Mouse (Mus musculus) liver, embryonic 13.5 days (tissue): ENCODE results near the gene Phgr1. TPM values are rescaled to one million over a fixed set of nuclear protein-coding genes. Genes with fewer than 3 reads are reported as not detected.

Experiments used
- ATAC-seq: fragments of 200-750 bp; cut with Nextera tagmentation; 2 replicates; pipeline ENCODE4 v1.8.0; 2017; ENCODE audit warnings: low read depth, mild to moderate bottlenecking, moderate number of reproducible peaks, moderate library complexity
- DNase-seq: peaks from one replicate; pipeline ENCODE4 v3.0.0; 2022
- H3K27ac ChIP-seq: fragments of 300-500 bp; sonication (generic); 2 replicates; pipeline ENCODE4 v1.5.1; 2015; ENCODE audit warnings: moderate library complexity, mild to moderate bottlenecking, inconsistent platforms
- H3K27me3 ChIP-seq: fragments of 300-500 bp; sonication (generic); 2 replicates; pipeline ENCODE4 v1.6.1; 2015; ENCODE audit warnings: mild to moderate bottlenecking, inconsistent platforms
- H3K36me3 ChIP-seq: fragments of 300-500 bp; sonication (generic); 2 replicates; pipeline ENCODE4 v1.6.1; 2015; ENCODE audit warnings: mild to moderate bottlenecking, inconsistent platforms
- H3K4me1 ChIP-seq: fragments of 300-500 bp; sonication (generic); replicated peaks from 2 replicates; pipeline ENCODE4 v1.6.1; 2015; ENCODE audit warnings: inconsistent platforms
- H3K4me2 ChIP-seq: fragments of 300-500 bp; sonication (generic); 2 replicates; pipeline ENCODE4 v1.6.1; 2015; ENCODE audit warnings: inconsistent platforms, mild to moderate bottlenecking, moderate library complexity
- H3K4me3 ChIP-seq: fragments of 300-500 bp; sonication (generic); replicated peaks from 2 replicates; pipeline ENCODE4 v1.5.1; 2015; ENCODE audit warnings: mild to moderate bottlenecking, inconsistent platforms
- H3K9ac ChIP-seq: fragments of 300-500 bp; sonication (generic); 2 replicates; pipeline ENCODE4 v1.6.1; 2015; ENCODE audit warnings: mild to moderate bottlenecking, inconsistent platforms
- H3K9me3 ChIP-seq: fragments of 300-500 bp; sonication (generic); replicated peaks from 2 replicates; pipeline ENCODE4 v1.6.1; 2016; ENCODE audit warnings: inconsistent platforms
- WGBS: fragments of 180-500 bp; shearing (Covaris S2); methylation state at CpG from one replicate; pipeline ENCODE4 v1.1.7; 2015; ENCODE audit not compliant: insufficient replicate concordance; 5-methylcytosine and 5-hydroxymethylcytosine counted together
- polyA plus RNA-seq: library from polyadenylated mRNA; unstranded; fragments of >200 nt; fragmentation: Nextera tagmentation; extraction: Ambion mirVana; gene quantifications from 2 replicates; pipeline ENCODE4 v1.2.1, GENCODE M21; 2015

Phgr1 gene
- polyA plus RNA-seq, 1 experiment from 2014 or later, result not detected

GRCm38 (mm10) chr2:118779504-118780480 is 7.2 kb downstream of the Phgr1 start, which contains the start of gene Disp2:
Gene Disp2 (plus strand): TSS chr2:118779719.
- H3K9me3 ChIP-seq, result no peaks in the 10 kb centered on the region
- peak within 1 kb of the TSS; percentile 60 for H3K4me2 ChIP-seq
- peak within 1 kb of the TSS; percentile 38 for H3K4me3 ChIP-seq
- no peak within 1 kb of the TSS for H3K27ac ChIP-seq
- ATAC-seq (peak; percentile 80), DNase-seq (peak; percentile 75)
- peaks cover 22% of the 10 kb centered on the region for H3K4me1 ChIP-seq
- no peaks in the 10 kb centered on the region for H3K36me3 ChIP-seq
- peaks cover 39% of the 10 kb centered on the region for H3K27me3 ChIP-seq
- 12% methylated on average over 39 of the region's 39 CpGs for WGBS
- no peak within 1 kb of the TSS for H3K9ac ChIP-seq

GRCm38 (mm10) chr2:118781115-118781514 is 8.5 kb downstream of the Phgr1 start:
- no peak overlapping the region for H3K9ac ChIP-seq
- WGBS, result 50% methylated on average over 1 of the region's 1 CpGs
- peaks cover 27% of the 10 kb centered on the region for H3K4me1 ChIP-seq
- ATAC-seq (no peak), DNase-seq (no peak)
- no peaks in the 10 kb centered on the region for H3K9me3 ChIP-seq
- H3K27ac ChIP-seq, result no peak overlapping the region
- H3K4me3 ChIP-seq, result no peak overlapping the region
- no peak overlapping the region for H3K4me2 ChIP-seq
- H3K36me3 ChIP-seq, result no peaks in the 10 kb centered on the region
- H3K27me3 ChIP-seq, result peaks cover 49% of the 10 kb centered on the region

- Histone ChIP-seq H3K4me2 (no peak overlapping the region), H3K4me1 (peaks cover 39% of the 10 kb centered on the region), H3K9me3 (no peaks in the 10 kb centered on the region), H3K36me3 (no peaks in the 10 kb centered on the region), H3K27me3 (peaks cover 49% of the 10 kb centered on the region), H3K9ac (no peak overlapping the region), H3K4me3 (no peak overlapping the region), H3K27ac (no peak overlapping the region)
- no peak for ATAC-seq
- no peak for DNase-seq
- 20% methylated on average over 4 of the region's 4 CpGs for WGBS
These were observed 9.7 kb downstream of the Phgr1 start for GRCm38 (mm10) chr2:118782303-118782702.

- Histone ChIP-seq H3K36me3 (no peaks in the 10 kb centered on the region), H3K27me3 (peaks cover 41% of the 10 kb centered on the region), H3K4me1 (peaks cover 40% of the 10 kb centered on the region), H3K4me3 (no peak overlapping the region), H3K9ac (no peak overlapping the region), H3K27ac (no peak overlapping the region), H3K9me3 (no peaks in the 10 kb centered on the region), H3K4me2 (no peak overlapping the region)
- DNase-seq (no peak), ATAC-seq (no peak)
- 28% methylated on average over 5 of the region's 5 CpGs for WGBS
These were observed 10.5 kb downstream of the Phgr1 start for GRCm38 (mm10) chr2:118783093-118783492.

GRCm38 (mm10) chr2:118783663-118784062 is 11.1 kb downstream of the Phgr1 start:
- no peak for DNase-seq
- no peak overlapping the region for H3K27ac ChIP-seq
- peaks cover 40% of the 10 kb centered on the region for H3K4me1 ChIP-seq
- H3K9me3 ChIP-seq, result no peaks in the 10 kb centered on the region
- no peak overlapping the region for H3K4me3 ChIP-seq
- H3K36me3 ChIP-seq, result no peaks in the 10 kb centered on the region
- ATAC-seq, result no peak
- no peak overlapping the region for H3K9ac ChIP-seq
- H3K4me2 ChIP-seq, result no peak overlapping the region
- 81% methylated on average over 7 of the region's 7 CpGs for WGBS
- peaks cover 40% of the 10 kb centered on the region for H3K27me3 ChIP-seq

GRCm38 (mm10) chr2:118786525-118786924 is 14.0 kb downstream of the Phgr1 start:
- WGBS, result 30% methylated on average over 5 of the region's 5 CpGs
- Histone ChIP-seq H3K36me3 (no peaks in the 10 kb centered on the region), H3K4me2 (0 out of 2 replicates have a peak overlapping the region, but pooled peaks have one; percentile 1), H3K9ac (no peak overlapping the region), H3K27ac (no peak overlapping the region), H3K4me1 (peaks cover 41% of the 10 kb centered on the region), H3K27me3 (peaks cover 29% of the 10 kb centered on the region), H3K9me3 (no peaks in the 10 kb centered on the region), H3K4me3 (no peak overlapping the region)
- ATAC-seq (peak; percentile 57), DNase-seq (no peak)

GRCm38 (mm10) chr2:118789501-118789900 is 16.9 kb downstream of the Phgr1 start:
- no peaks in the 10 kb centered on the region for H3K36me3 ChIP-seq
- H3K27me3 ChIP-seq, result peaks cover 28% of the 10 kb centered on the region
- no peak for DNase-seq
- H3K9me3 ChIP-seq, result no peaks in the 10 kb centered on the region
- H3K4me2 ChIP-seq, result no peak overlapping the region
- ATAC-seq, result no peak
- no peak overlapping the region for H3K4me3 ChIP-seq
- H3K4me1 ChIP-seq, result peaks cover 62% of the 10 kb centered on the region
- no peak overlapping the region for H3K9ac ChIP-seq
- H3K27ac ChIP-seq, result no peak overlapping the region
- WGBS, result 81% methylated on average over 11 of the region's 11 CpGs

- Histone ChIP-seq H3K9me3 (no peaks in the 10 kb centered on the region), H3K9ac (peak overlapping the region; percentile 56), H3K27me3 (peaks cover 21% of the 10 kb centered on the region), H3K4me2 (peak overlapping the region; percentile 54), H3K4me3 (peak overlapping the region; percentile 31), H3K27ac (no peak overlapping the region), H3K36me3 (no peaks in the 10 kb centered on the region), H3K4me1 (peaks cover 62% of the 10 kb centered on the region)
- DNase-seq (no peak), ATAC-seq (no peak; the same call in 1 of the 2 replicates)
- 54% methylated on average over 12 of the region's 12 CpGs for WGBS
These were observed 17.6 kb downstream of the Phgr1 start for GRCm38 (mm10) chr2:118790221-118790550.

- no peaks in the 10 kb centered on the region for H3K9me3 ChIP-seq
- WGBS, result 31% methylated on average over 44 of the region's 44 CpGs
- H3K27me3 ChIP-seq, result peaks cover 15% of the 10 kb centered on the region
- peaks cover 59% of the 10 kb centered on the region for H3K4me1 ChIP-seq
- ATAC-seq, result peak; percentile 27; the same call in 1 of the 2 replicates
- H3K27ac ChIP-seq, result peak overlapping the region; percentile 73
- DNase-seq, result peak; percentile 65
- H3K4me3 ChIP-seq, result peak overlapping the region; percentile 31
- H3K9ac ChIP-seq, result peak overlapping the region; percentile 56
- H3K36me3 ChIP-seq, result no peaks in the 10 kb centered on the region
- peak overlapping the region; percentile 54 for H3K4me2 ChIP-seq
These were observed 18.3 kb downstream of the Phgr1 start for GRCm38 (mm10) chr2:118790551-118791525.

- WGBS, result 77% methylated on average over 26 of the region's 26 CpGs
- peaks cover 20% of the 10 kb centered on the region for H3K27me3 ChIP-seq
These were observed 19.2 kb downstream of the Phgr1 start for GRCm38 (mm10) chr2:118791591-118792258.

More at GRCm38 (mm10) chr2:118791591-118792258, 19.2 kb downstream of the Phgr1 start:
- Histone ChIP-seq H3K4me1 (peaks cover 50% of the 10 kb centered on the region), H3K9ac (peak overlapping the region; percentile 19; the same call in 1 of the 2 replicates), H3K9me3 (no peaks in the 10 kb centered on the region), H3K4me3 (no peak overlapping the region), H3K36me3 (no peaks in the 10 kb centered on the region), H3K4me2 (peak overlapping the region; percentile 54), H3K27ac (peak overlapping the region; percentile 73)
- ATAC-seq (peak; percentile 83), DNase-seq (peak; percentile 29)
